Mouse (Mus musculus) forebrain, postnatal 0 days (tissue): Measurements from ENCODE around the gene Heatr5a. TPM values are rescaled to one million over a fixed set of nuclear protein-coding genes. Genes with fewer than 3 reads are reported as not detected.

Source experiments
- ATAC-seq: fragments of 200-750 bp; cut with Nextera tagmentation; 2 replicates; pipeline ENCODE4 v1.8.0; 2017; ENCODE audit warnings: mild to moderate bottlenecking, moderate library complexity
- DNase-seq: peaks from one replicate; pipeline ENCODE4 v3.0.0-alpha.2; 2015
- H3K27ac ChIP-seq: fragments of 300-500 bp; sonication (generic); 2 replicates; pipeline ENCODE4 v1.5.1; 2014; ENCODE audit warnings: low read depth, mild to moderate bottlenecking, antibody characterized with exemption, low read length, moderate library complexity, mixed read lengths
- H3K27me3 ChIP-seq: fragments of 300-500 bp; sonication (generic); 2 replicates; pipeline ENCODE4 v1.6.1; 2014; ENCODE audit warnings: mild to moderate bottlenecking, low read length, mixed read lengths; ENCODE audit not compliant: insufficient read depth
- H3K36me3 ChIP-seq: fragments of 300-500 bp; sonication (generic); 2 replicates; pipeline ENCODE4 v1.6.1; 2014; ENCODE audit warnings: mild to moderate bottlenecking, moderate library complexity; ENCODE audit not compliant: insufficient read depth
- H3K4me1 ChIP-seq: fragments of 300-500 bp; sonication (generic); 2 replicates; pipeline ENCODE4 v1.6.1; 2014; ENCODE audit warnings: antibody characterized with exemption; ENCODE audit not compliant: insufficient read depth
- H3K4me2 ChIP-seq: fragments of 300-500 bp; sonication (generic); 2 replicates; pipeline ENCODE4 v1.6.1; 2014; ENCODE audit warnings: low read depth, mild to moderate bottlenecking, moderate library complexity
- H3K4me3 ChIP-seq: fragments of 300-500 bp; sonication (generic); 2 replicates; pipeline ENCODE4 v1.5.1; 2014; ENCODE audit warnings: low read depth, low read length, mixed read lengths
- H3K9ac ChIP-seq: fragments of 300-500 bp; sonication (generic); 2 replicates; pipeline ENCODE4 v1.6.1; 2014; ENCODE audit warnings: mild to moderate bottlenecking
- H3K9me3 ChIP-seq: fragments of 300-500 bp; sonication (generic); 2 replicates; pipeline ENCODE4 v1.6.1; 2016; ENCODE audit warnings: low read length
- CTCF ChIP-seq: sonication (generic); IDR thresholded peaks from 2 replicates; pipeline ENCODE4 v1.5.1; 2016; ENCODE audit warnings: antibody characterized with exemption, control low read depth, low read depth
- WGBS: fragments of 180-500 bp; shearing (Covaris S2); extraction: QIAGEN DNeasy Blood & Tissue Kit; methylation state at CpG from one replicate; pipeline ENCODE4 v1.1.7; 2014; 5-methylcytosine and 5-hydroxymethylcytosine counted together
- polyA plus RNA-seq: library from polyadenylated mRNA; unstranded; fragments of >200 nt; fragmentation: Nextera tagmentation; extraction: Ambion mirVana; gene quantifications from 2 replicates; pipeline ENCODE4 v1.2.1, GENCODE M21; 2015
- total RNA-seq: library from RNA; depleted of rRNA; stranded (reverse); fragments of >200 nt; gene quantifications from 2 replicates; pipeline ENCODE4 v1.2.3, GENCODE M21; 2014

Heatr5a gene
- total and polyA plus RNA-seq, 2 experiments from 2014 or later, result 2.0 to 15.0 TPM

- DNase-seq (no peak), ATAC-seq (no peak)
- H3K9me3 ChIP-seq, result no peaks in the 10 kb centered on the region
- no peak for TF ChIP-seq CTCF
- no peaks in the 10 kb centered on the region for H3K27me3 ChIP-seq
- WGBS, result 71% methylated on average over 3 of the region's 3 CpGs
- H3K27ac ChIP-seq, result no peak overlapping the region
- H3K4me1 ChIP-seq, result no peaks in the 10 kb centered on the region
- no peak overlapping the region for H3K4me2 ChIP-seq
- H3K4me3 ChIP-seq, result no peak overlapping the region
- H3K36me3 ChIP-seq, result no peaks in the 10 kb centered on the region
- H3K9ac ChIP-seq, result no peak overlapping the region
Measured at GRCm38 (mm10) chr12:51907543-51907942, 63.6 kb downstream of the Heatr5a start.

- no peak overlapping the region for H3K27ac ChIP-seq
- WGBS, result 52% methylated on average over 7 of the region's 7 CpGs
Measured at GRCm38 (mm10) chr12:51900551-51900950, 70.6 kb downstream of the Heatr5a start.

GRCm38 (mm10) chr12:51896901-51897300 lies 74.2 kb downstream of the Heatr5a start:
- no peaks in the 10 kb centered on the region for H3K4me1 ChIP-seq
- ATAC-seq, result no peak

More at GRCm38 (mm10) chr12:51900551-51900950, 70.6 kb downstream of the Heatr5a start:
- Histone ChIP-seq H3K4me2 (no peak overlapping the region), H3K36me3 (peaks cover 11% of the 10 kb centered on the region; the same call in 1 of the 2 replicates), H3K4me1 (no peaks in the 10 kb centered on the region), H3K4me3 (no peak overlapping the region), H3K9ac (no peak overlapping the region), H3K27me3 (no peaks in the 10 kb centered on the region), H3K9me3 (no peaks in the 10 kb centered on the region)
- ATAC-seq (peak; percentile 97), DNase-seq (peak; percentile 78)
- no peak for TF ChIP-seq CTCF

GRCm38 (mm10) chr12:51888609-51889008 lies 82.5 kb downstream of the Heatr5a start:
- H3K9ac ChIP-seq, result no peak overlapping the region
- no peaks in the 10 kb centered on the region for H3K9me3 ChIP-seq
- DNase-seq (no peak), ATAC-seq (no peak)
- TF ChIP-seq CTCF, result no peak
- peaks cover 13% of the 10 kb centered on the region for H3K36me3 ChIP-seq
- no peak overlapping the region for H3K4me2 ChIP-seq
- H3K27ac ChIP-seq, result no peak overlapping the region
- H3K4me3 ChIP-seq, result no peak overlapping the region
- no peaks in the 10 kb centered on the region for H3K27me3 ChIP-seq
- 89% methylated on average over 12 of the region's 12 CpGs for WGBS
- H3K4me1 ChIP-seq, result no peaks in the 10 kb centered on the region

More at GRCm38 (mm10) chr12:51896901-51897300, 74.2 kb downstream of the Heatr5a start:
- no peak overlapping the region for H3K27ac ChIP-seq
- peaks cover 14% of the 10 kb centered on the region for H3K36me3 ChIP-seq
- H3K27me3 ChIP-seq, result no peaks in the 10 kb centered on the region
- H3K4me2 ChIP-seq, result no peak overlapping the region
- no peak for DNase-seq
- H3K9me3 ChIP-seq, result no peaks in the 10 kb centered on the region
- TF ChIP-seq CTCF, result no peak
- no peak overlapping the region for H3K4me3 ChIP-seq
- WGBS, result 50% methylated on average over 4 of the region's 4 CpGs
- H3K9ac ChIP-seq, result no peak overlapping the region

- no peak overlapping the region for H3K27ac ChIP-seq
- no peaks in the 10 kb centered on the region for H3K27me3 ChIP-seq
- TF ChIP-seq CTCF, result no peak
- no peak overlapping the region for H3K4me3 ChIP-seq
- H3K9ac ChIP-seq, result no peak overlapping the region
- DNase-seq (no peak), ATAC-seq (no peak)
- no peaks in the 10 kb centered on the region for H3K4me1 ChIP-seq
- no peaks in the 10 kb centered on the region for H3K9me3 ChIP-seq
- H3K4me2 ChIP-seq, result no peak overlapping the region
- 72% methylated on average over 11 of the region's 11 CpGs for WGBS
- H3K36me3 ChIP-seq, result peaks cover 13% of the 10 kb centered on the region
Measured at GRCm38 (mm10) chr12:51887301-51888290, 83.5 kb downstream of the Heatr5a start.

GRCm38 (mm10) chr12:51886369-51886768 lies 84.8 kb downstream of the Heatr5a start:
- no peaks in the 10 kb centered on the region for H3K27me3 ChIP-seq
- no peaks in the 10 kb centered on the region for H3K9me3 ChIP-seq
- no peak overlapping the region for H3K4me2 ChIP-seq
- no peak overlapping the region for H3K4me3 ChIP-seq
- 93% methylated on average over 6 of the region's 6 CpGs for WGBS
- no peaks in the 10 kb centered on the region for H3K4me1 ChIP-seq
- DNase-seq (no peak), ATAC-seq (no peak)
- H3K27ac ChIP-seq, result no peak overlapping the region
- no peak overlapping the region for H3K9ac ChIP-seq
- H3K36me3 ChIP-seq, result peaks cover 9% of the 10 kb centered on the region; the same call in 1 of the 2 replicates
- no peak for TF ChIP-seq CTCF

GRCm38 (mm10) chr12:51884801-51885200 lies 86.3 kb downstream of the Heatr5a start:
- H3K9ac ChIP-seq, result no peak overlapping the region
- WGBS, result 90% methylated on average over 2 of the region's 2 CpGs
- ATAC-seq, result no peak

More at GRCm38 (mm10) chr12:51884801-51885200, 86.3 kb downstream of the Heatr5a start:
- TF ChIP-seq CTCF, result no peak
- no peak for DNase-seq
- H3K4me3 ChIP-seq, result no peak overlapping the region
- H3K4me2 ChIP-seq, result no peak overlapping the region
- H3K9me3 ChIP-seq, result no peaks in the 10 kb centered on the region
- peaks cover 4% of the 10 kb centered on the region; the same call in 1 of the 2 replicates for H3K36me3 ChIP-seq
- H3K27ac ChIP-seq, result no peak overlapping the region
- no peaks in the 10 kb centered on the region for H3K27me3 ChIP-seq
- H3K4me1 ChIP-seq, result no peaks in the 10 kb centered on the region
